Mouse (Mus musculus): ENCODE data around the gene Card14.

Card14 gene

DNA sequence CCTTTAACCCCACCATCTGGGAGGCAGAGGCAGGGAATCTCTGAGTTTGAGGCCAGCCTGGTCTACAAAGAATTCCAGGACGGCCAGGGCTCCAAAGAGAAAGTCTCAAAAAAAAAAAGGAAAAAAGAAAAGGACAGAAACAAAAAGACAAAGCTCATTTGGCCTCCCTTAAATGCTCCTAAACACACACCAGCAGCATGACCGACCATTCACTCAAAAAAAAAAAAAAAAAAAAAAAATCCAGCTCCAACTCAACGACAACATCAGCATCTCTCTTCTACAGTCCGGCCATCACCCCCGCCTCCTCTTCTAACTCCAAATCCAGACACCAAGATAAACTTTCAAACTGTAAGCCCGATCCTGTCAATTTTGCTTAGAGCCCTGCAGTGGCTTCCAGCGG lies 8.7 kb upstream of the Card14 start:
- TF ChIP-seq NANOG (IDR thresholded peaks at IDR 0.05; ENCODE audit: borderline replicate concordance, low read length) (no peak), CTCF (conservative IDR thresholded peaks at IDR 0.05; ENCODE audit: low read length) (no peak), POU5F1 (IDR thresholded peaks at IDR 0.05; ENCODE audit: borderline replicate concordance, low read length) (no peak)
- no peaks in the 10 kb centered on the region for H3K27me3 ChIP-seq (ENCODE audit: insufficient read depth, low read length)
- H3K4me1 ChIP-seq (replicated peaks; ENCODE audit: low read depth, low read length) = peaks cover 72% of the 10 kb centered on the region
- peak overlapping the region; percentile 99 for H3K4me3 ChIP-seq (replicated peaks; ENCODE audit: low read length)
- H3K9me3 ChIP-seq (ENCODE audit: low read length) = no peaks in the 10 kb centered on the region
- peaks cover 49% of the 10 kb centered on the region for H3K36me3 ChIP-seq (ENCODE audit: insufficient read depth, low read length)

DNA sequence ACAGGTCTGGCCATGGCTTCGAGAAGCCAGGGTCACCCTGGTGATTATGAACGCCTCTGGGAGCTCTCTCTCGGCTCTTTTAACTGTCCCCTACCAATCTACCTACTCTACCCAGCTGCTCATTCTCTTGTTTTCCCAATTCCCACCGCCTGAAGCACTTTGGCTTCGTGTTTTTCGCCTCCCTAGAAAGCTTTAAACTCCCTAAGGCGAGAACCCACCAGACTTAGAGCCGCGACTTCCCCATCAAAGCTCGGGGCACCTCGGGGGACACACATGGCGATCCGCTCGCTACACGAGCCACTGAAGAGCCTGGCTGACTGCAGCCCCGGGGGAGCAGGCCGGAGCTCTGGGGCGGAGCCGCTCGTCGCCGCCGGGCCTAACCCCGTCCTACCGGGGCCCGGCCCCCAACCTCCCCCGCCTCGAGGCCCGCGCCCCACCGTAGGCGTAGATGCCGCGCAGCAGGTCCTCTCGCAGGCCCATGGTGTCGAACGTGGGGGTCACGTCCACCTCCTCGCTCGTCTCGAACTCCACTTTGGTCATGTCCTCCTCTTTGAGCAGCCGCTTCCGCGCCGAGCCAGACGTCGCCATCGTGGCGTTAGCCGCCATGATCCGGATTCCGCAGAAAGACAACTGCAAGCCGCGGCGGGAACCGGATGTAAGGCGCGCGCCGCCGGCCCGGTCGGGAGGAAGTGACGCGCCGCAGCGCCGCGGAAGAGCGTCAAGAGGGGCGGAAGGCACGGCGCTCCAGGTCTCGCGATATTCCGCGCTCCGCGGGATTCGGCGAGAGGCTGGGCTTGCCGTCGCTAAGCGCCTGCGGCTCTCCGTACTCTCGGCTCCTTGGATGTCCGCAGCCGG lies 8.0 kb upstream of the Card14 start, which contains the start of gene Eif4a3:
Eif4a3 (minus strand) TSS at position 699 of the 855 bp plus-strand sequence.
- no peak for TF ChIP-seq NANOG (IDR thresholded peaks at IDR 0.05; ENCODE audit: borderline replicate concordance, low read length)
- TF ChIP-seq CTCF (conservative IDR thresholded peaks at IDR 0.05; ENCODE audit: low read length) = no peak
- TF ChIP-seq POU5F1 (IDR thresholded peaks at IDR 0.05; ENCODE audit: borderline replicate concordance, low read length) = no peak
- Histone ChIP-seq H3K27me3 (ENCODE audit: insufficient read depth, low read length) (no peaks in the 10 kb centered on the region), H3K4me1 (replicated peaks; ENCODE audit: low read depth, low read length) (peaks cover 72% of the 10 kb centered on the region), H3K4me3 (replicated peaks; ENCODE audit: low read length) (peak within 1 kb of the TSS; percentile 99), H3K9me3 (ENCODE audit: low read length) (no peaks in the 10 kb centered on the region), H3K36me3 (ENCODE audit: insufficient read depth, low read length) (peaks cover 42% of the 10 kb centered on the region)

DNA sequence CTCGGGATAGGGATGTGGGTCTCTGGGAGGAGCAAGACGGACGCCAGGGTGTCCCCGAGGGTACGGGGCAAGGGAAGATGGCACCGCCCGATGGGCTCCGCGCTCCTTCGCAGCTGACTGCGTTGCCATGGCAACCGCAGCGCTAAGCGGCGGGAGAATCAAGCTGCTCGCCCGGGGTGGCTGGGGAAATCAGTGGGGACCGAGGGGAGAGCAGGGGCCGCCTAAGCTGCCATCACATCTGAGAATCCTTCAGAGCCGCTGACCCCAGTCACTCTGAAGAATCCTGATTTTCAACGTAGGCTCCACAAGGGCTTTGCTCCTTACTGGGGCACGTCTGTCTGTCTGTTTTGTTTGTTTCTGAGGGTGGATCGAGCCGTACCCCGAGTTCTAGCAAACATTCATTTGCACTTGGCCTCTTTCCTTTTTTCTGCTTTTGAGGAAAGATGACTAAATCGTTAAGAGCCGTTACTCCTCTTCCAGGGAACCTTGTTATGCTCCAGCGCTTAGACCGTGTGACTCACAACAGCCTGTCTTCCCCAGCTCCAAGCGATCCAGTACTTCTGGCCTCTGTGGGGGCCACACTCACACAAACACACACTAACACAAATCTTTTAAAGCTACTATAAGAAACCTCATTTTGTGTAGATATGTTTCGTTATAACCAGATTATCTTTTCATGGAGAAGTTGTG lies 7.2 kb upstream of the Card14 start:
- H3K4me3 ChIP-seq (replicated peaks; ENCODE audit: low read length) = peak overlapping the region; percentile 99
- TF ChIP-seq CTCF (conservative IDR thresholded peaks at IDR 0.05; ENCODE audit: low read length) = no peak
- no peak for TF ChIP-seq POU5F1 (IDR thresholded peaks at IDR 0.05; ENCODE audit: borderline replicate concordance, low read length)
- TF ChIP-seq NANOG (IDR thresholded peaks at IDR 0.05; ENCODE audit: borderline replicate concordance, low read length) = no peak

GRCm38 (mm10) chr11:119300986-119301385 lies 6.6 kb upstream of the Card14 start:
- no peak overlapping the region; the same call in 1 of the 2 replicates for H3K4me3 ChIP-seq (replicated peaks; ENCODE audit: low read length)
- H3K27me3 ChIP-seq (ENCODE audit: insufficient read depth, low read length) = no peaks in the 10 kb centered on the region
- TF ChIP-seq CTCF (conservative IDR thresholded peaks at IDR 0.05; ENCODE audit: low read length) = no peak
- TF ChIP-seq POU5F1 (IDR thresholded peaks at IDR 0.05; ENCODE audit: borderline replicate concordance, low read length) = no peak
- no peak for TF ChIP-seq NANOG (IDR thresholded peaks at IDR 0.05; ENCODE audit: borderline replicate concordance, low read length)
- peaks cover 28% of the 10 kb centered on the region for H3K36me3 ChIP-seq (ENCODE audit: insufficient read depth, low read length)
- no peaks in the 10 kb centered on the region for H3K9me3 ChIP-seq (ENCODE audit: low read length)
- peaks cover 73% of the 10 kb centered on the region for H3K4me1 ChIP-seq (replicated peaks; ENCODE audit: low read depth, low read length)

More for the DNA sequence above, 7.2 kb upstream of the Card14 start:
- Histone ChIP-seq H3K4me1 (replicated peaks; ENCODE audit: low read depth, low read length) (peaks cover 73% of the 10 kb centered on the region), H3K27me3 (ENCODE audit: insufficient read depth, low read length) (no peaks in the 10 kb centered on the region), H3K36me3 (ENCODE audit: insufficient read depth, low read length) (peaks cover 34% of the 10 kb centered on the region), H3K9me3 (ENCODE audit: low read length) (no peaks in the 10 kb centered on the region)

DNA sequence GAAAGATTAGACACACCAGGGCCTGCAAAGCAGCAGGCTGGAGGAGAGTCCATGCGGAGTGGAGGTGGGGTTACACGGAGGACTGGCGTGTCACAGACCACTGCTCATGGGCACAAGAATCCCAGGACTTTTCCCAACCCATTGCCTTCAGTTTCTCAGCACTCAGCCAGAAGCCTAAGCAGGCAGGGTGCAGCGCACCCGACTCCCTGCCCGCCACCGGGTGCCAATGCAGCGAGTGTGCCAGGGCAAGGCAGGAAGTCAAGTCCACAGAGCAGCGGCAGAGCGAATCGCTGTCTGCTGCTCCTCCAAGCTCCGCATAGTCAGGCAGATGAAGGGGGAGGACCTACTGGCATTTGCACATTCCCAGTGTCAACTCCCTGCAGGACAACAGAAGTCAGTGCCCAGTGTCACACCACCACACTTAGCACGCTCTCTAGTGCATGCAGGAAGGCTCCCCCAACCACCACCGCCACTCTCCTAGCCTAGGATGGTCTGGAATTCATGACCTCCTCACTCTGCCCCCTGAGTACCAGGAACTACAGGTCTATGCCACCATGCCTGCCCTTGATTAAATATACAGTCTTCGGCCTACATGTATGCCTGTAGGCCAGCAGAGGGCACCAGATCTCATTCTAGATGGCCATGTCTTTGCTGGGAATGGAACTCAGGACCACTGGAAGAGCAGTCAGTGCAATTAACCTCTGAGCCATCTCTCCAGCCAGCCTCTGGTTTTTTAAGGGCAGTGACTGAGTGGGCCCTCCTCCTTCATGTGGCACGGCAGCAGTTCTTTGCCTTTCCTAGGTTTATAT lies 2.5 kb upstream of the Card14 start:
- Histone ChIP-seq H3K4me3 (replicated peaks; ENCODE audit: low read length) (peak overlapping the region; percentile 73), H3K36me3 (ENCODE audit: insufficient read depth, low read length) (no peaks in the 10 kb centered on the region), H3K4me1 (replicated peaks; ENCODE audit: low read depth, low read length) (peaks cover 66% of the 10 kb centered on the region), H3K27me3 (ENCODE audit: insufficient read depth, low read length) (peaks cover 9% of the 10 kb centered on the region), H3K9me3 (ENCODE audit: low read length) (no peaks in the 10 kb centered on the region)
- TF ChIP-seq POU5F1 (IDR thresholded peaks at IDR 0.05; ENCODE audit: borderline replicate concordance, low read length) (no peak), CTCF (conservative IDR thresholded peaks at IDR 0.05; ENCODE audit: low read length) (peak; percentile 78)

GRCm38 (mm10) chr11:119306762-119307657 lies 558 bp upstream of the Card14 start:
- Histone ChIP-seq H3K27me3 (ENCODE audit: insufficient read depth, low read length) (peaks cover 10% of the 10 kb centered on the region), H3K4me1 (replicated peaks; ENCODE audit: low read depth, low read length) (peaks cover 62% of the 10 kb centered on the region), H3K9me3 (ENCODE audit: low read length) (no peaks in the 10 kb centered on the region), H3K4me3 (replicated peaks; ENCODE audit: low read length) (no peak overlapping the region), H3K36me3 (ENCODE audit: insufficient read depth, low read length) (no peaks in the 10 kb centered on the region)
- no peak for TF ChIP-seq NANOG (IDR thresholded peaks at IDR 0.05; ENCODE audit: borderline replicate concordance, low read length)
- TF ChIP-seq POU5F1 (IDR thresholded peaks at IDR 0.05; ENCODE audit: borderline replicate concordance, low read length) = no peak
- TF ChIP-seq CTCF (conservative IDR thresholded peaks at IDR 0.05; ENCODE audit: low read length) = no peak

DNA sequence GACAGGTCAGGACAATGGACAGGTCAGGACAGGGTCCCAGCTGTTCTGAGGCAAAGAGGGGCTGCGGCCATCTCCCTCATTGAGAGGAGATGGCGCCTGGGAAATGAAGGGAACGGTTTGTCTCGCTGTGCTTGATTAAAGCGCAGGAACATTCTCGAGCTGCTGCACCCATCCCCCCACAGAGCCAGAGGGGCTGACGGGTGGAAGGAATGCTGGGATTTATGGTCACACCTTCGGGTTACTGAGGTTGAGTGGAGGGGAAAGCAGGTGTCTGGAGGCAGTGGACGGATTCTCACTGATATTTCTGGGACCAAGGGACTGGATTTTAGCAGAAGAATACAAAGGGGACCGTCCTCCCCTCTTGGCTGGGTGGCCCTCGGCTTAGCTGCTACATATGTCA lies 348 bp downstream of the Card14 start:
- TF ChIP-seq CTCF (conservative IDR thresholded peaks at IDR 0.05; ENCODE audit: low read length) (no peak), POU5F1 (IDR thresholded peaks at IDR 0.05; ENCODE audit: borderline replicate concordance, low read length) (no peak), NANOG (IDR thresholded peaks at IDR 0.05; ENCODE audit: borderline replicate concordance, low read length) (no peak)
- Histone ChIP-seq H3K36me3 (ENCODE audit: insufficient read depth, low read length) (no peaks in the 10 kb centered on the region), H3K4me1 (replicated peaks; ENCODE audit: low read depth, low read length) (peaks cover 56% of the 10 kb centered on the region), H3K4me3 (replicated peaks; ENCODE audit: low read length) (no peak overlapping the region), H3K27me3 (ENCODE audit: insufficient read depth, low read length) (peaks cover 10% of the 10 kb centered on the region), H3K9me3 (ENCODE audit: low read length) (no peaks in the 10 kb centered on the region)
